Mouse (Mus musculus) cortical plate, adult 2 months (tissue): ENCODE data around the gene Ccdc138.

Experiments
- CTCF ChIP-seq: fragments of 200-500 bp; IDR thresholded peaks from 2 replicates; pipeline ENCODE4 v1.5.1; 2011; ENCODE audit warnings: mild to moderate bottlenecking, control low read depth, low read length; ENCODE audit not compliant: insufficient read depth; ENCODE audit errors: extremely low read depth
- POLR2A ChIP-seq: fragments of 200-500 bp; IDR thresholded peaks from 2 replicates; pipeline ENCODE4 v1.6.1; 2011; ENCODE audit warnings: mild to moderate bottlenecking, low read length, control low read depth; ENCODE audit not compliant: insufficient read depth; ENCODE audit errors: extremely low read depth

DNA sequence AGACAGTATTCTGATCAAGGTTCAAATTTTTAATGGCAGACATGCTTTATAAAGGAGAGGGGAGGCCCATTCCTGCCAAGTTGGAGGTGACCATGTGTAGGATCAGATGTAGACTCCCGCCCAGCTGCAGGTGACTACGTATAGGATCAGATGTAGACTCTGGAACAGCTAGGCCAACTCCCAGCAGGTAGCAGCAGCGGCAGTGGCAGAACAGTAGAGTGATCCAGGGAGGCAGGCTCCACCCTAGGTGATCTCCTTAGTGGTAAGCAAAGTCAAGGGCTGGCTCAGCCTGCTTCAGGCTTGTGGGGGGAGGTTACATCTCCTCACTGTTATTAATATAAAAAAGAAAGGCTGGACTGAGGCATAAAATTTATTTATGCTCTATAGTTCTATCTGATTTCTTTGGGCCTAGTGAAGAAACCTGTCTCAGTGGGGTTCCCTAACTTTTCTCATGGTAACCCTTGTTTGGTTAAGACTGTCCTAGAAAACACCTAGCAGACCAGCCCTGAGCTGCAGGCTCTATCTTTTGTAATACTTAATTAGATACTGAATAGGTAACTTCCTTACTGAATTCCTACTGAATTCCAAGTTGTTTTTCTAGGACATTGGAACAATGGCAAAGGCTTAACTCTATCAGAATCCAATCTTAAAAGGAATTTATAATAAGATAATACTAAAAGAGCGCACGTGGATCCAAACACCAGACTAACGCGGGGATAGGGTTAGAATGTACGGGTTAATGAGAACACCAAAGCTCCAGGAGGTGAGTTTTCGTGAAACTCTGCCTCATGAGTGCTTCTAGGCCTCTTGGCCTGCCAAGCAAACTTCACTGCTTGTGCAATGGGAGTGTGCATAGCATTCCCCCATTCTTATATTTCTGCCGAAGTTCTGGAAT lies 33.4 kb downstream of the Ccdc138 start:
- TF ChIP-seq CTCF (no peak), POLR2A (no peak)
